In the genomic region with DNA sequence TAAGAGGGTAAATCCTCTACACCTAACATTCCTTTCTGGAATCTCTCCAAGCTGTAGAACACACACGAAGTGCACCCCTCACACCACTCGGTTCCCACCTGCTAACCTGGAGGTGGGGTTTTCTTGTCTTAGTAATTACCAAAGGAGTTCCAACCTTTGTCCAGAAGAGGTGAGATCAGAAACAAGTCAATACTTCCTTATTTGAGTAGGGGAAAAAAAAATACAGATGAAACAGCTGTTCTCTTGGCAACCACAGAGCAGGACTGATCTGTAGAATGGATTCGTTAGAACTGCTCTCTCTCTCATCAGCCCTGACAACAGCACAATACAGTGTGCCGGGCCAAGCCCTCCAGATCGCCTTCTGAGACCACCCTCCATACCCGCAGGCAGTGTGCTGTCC, we compare ENCODE assay signal across 14 mouse cellular contexts. TPM values are rescaled to one million over a fixed set of nuclear protein-coding genes. Genes with fewer than 3 reads are reported as not detected.
DNase-seq lines count a peak whose midpoint lies in the region; ATAC-seq and TF ChIP-seq lines count a peak whose summit lies in the region.
"Had no signal": no experiment of that assay in that cellular context is flagged by ENCODE, and none has a peak within 500 bp of the region (broad histone marks: within the 10 kb centered on the region; RNA-seq: fewer than 3 reads in every experiment).

No protein-coding gene starts in this region.

- no peak overlapping the region for H3K4me2 ChIP-seq in kidney, embryonic 15.5 days
- H3K4me2 ChIP-seq in intestine, postnatal 0 days (replicated peaks; ENCODE audit: low read depth): peak overlapping the region; percentile 41
- H3K4me2 ChIP-seq: heart, embryonic 15.5 days; hindbrain, embryonic 12.5 days; limb, embryonic 15.5 days had no signal

- H3K4me3 ChIP-seq in kidney, embryonic 15.5 days (replicated peaks): no peak overlapping the region
- H3K4me3 ChIP-seq in megakaryocyte, embryonic 14.5 days (replicated peaks): peak overlapping the region; percentile 51
- no peak overlapping the region for H3K4me3 ChIP-seq in intestine, postnatal 0 days (ENCODE audit: low read depth, low read length)
- H3K4me3 ChIP-seq in layer of hippocampus, adult 2 months: no peak overlapping the region
- H3K4me3 ChIP-seq: heart, embryonic 15.5 days; hindbrain, embryonic 12.5 days; limb, embryonic 15.5 days had no signal

- H3K9ac ChIP-seq in kidney, embryonic 15.5 days: no peak overlapping the region
- no peak overlapping the region for H3K9ac ChIP-seq in intestine, postnatal 0 days (ENCODE audit: low read depth, low read length)
- H3K9ac ChIP-seq: heart, embryonic 15.5 days; hindbrain, embryonic 12.5 days; limb, embryonic 15.5 days had no signal

- no peak for ATAC-seq in kidney, embryonic 15.5 days (replicated peaks; ENCODE audit: low FRiP score)
- no peak for ATAC-seq in megakaryocyte, adult 5-6 weeks (ENCODE audit: poor library complexity, severe bottlenecking)
- peak; percentile 68 for ATAC-seq in intestine, postnatal 0 days
- no peak for ATAC-seq in CD4-positive, CD25-positive, alpha-beta regulatory T cell, adult 4 months
- no peak for ATAC-seq in inflammation-experienced regulatory T-cells, adult 6 months

- no peak for TF ChIP-seq CTCF in intestine, postnatal 0 days (IDR thresholded peaks at IDR 0.05; ENCODE audit: low read depth)
- no peak for TF ChIP-seq CTCF in layer of hippocampus, adult 2 months (conservative IDR thresholded peaks at IDR 0.05)

- WGBS in kidney, embryonic 15.5 days: 56% methylated on average over 6 of the region's 6 CpGs
- 17% methylated on average over 6 of the region's 6 CpGs for WGBS in intestine, postnatal 0 days

- no peaks in the 10 kb centered on the region for H3K36me3 ChIP-seq in kidney, embryonic 15.5 days
- no peaks in the 10 kb centered on the region for H3K36me3 ChIP-seq in megakaryocyte, embryonic 14.5 days (replicated peaks; ENCODE audit: low read length)
- peaks cover 25% of the 10 kb centered on the region for H3K36me3 ChIP-seq in intestine, postnatal 0 days (ENCODE audit: control insufficient read depth, insufficient read depth)
- H3K36me3 ChIP-seq: heart, embryonic 15.5 days; hindbrain, embryonic 12.5 days had no signal

- H3K9me3 ChIP-seq in kidney, embryonic 15.5 days (replicated peaks): no peaks in the 10 kb centered on the region
- no peaks in the 10 kb centered on the region for H3K9me3 ChIP-seq in megakaryocyte, embryonic 14.5 days
- no peaks in the 10 kb centered on the region for H3K9me3 ChIP-seq in intestine, postnatal 0 days (ENCODE audit: control insufficient read depth)
- H3K9me3 ChIP-seq: heart, embryonic 15.5 days; hindbrain, embryonic 12.5 days; limb, embryonic 15.5 days had no signal

- peaks cover 28% of the 10 kb centered on the region for H3K4me1 ChIP-seq in kidney, embryonic 15.5 days
- H3K4me1 ChIP-seq in megakaryocyte, embryonic 14.5 days: peaks cover 15% of the 10 kb centered on the region
- H3K4me1 ChIP-seq in intestine, postnatal 0 days (replicated peaks; ENCODE audit: control insufficient read depth, insufficient read depth, low read length): 0 out of 2 replicates have a peak, but pooled peaks cover 8% of the 10 kb centered on the region
- H3K4me1 ChIP-seq: hindbrain, embryonic 12.5 days had no signal

- peak overlapping the region; percentile 74; the same call in 1 of the 2 replicates for H3K27ac ChIP-seq in kidney, embryonic 15.5 days
- H3K27ac ChIP-seq in intestine, postnatal 0 days (ENCODE audit: low read depth, low read length): peak overlapping the region; percentile 62; the same call in 1 of the 2 replicates
- H3K27ac ChIP-seq in layer of hippocampus, adult 2 months: no peak overlapping the region
- H3K27ac ChIP-seq: heart, embryonic 15.5 days; hindbrain, embryonic 12.5 days had no signal

- no peaks in the 10 kb centered on the region for H3K27me3 ChIP-seq in kidney, embryonic 15.5 days
- H3K27me3 ChIP-seq in megakaryocyte, embryonic 14.5 days (replicated peaks): peaks cover 53% of the 10 kb centered on the region
- H3K27me3 ChIP-seq in intestine, postnatal 0 days (replicated peaks; ENCODE audit: control insufficient read depth, insufficient read depth, low read length): no peaks in the 10 kb centered on the region
- H3K27me3 ChIP-seq: heart, embryonic 15.5 days; hindbrain, embryonic 12.5 days; limb, embryonic 15.5 days had no signal

- no peak for DNase-seq in kidney, adult 18-20 months
- no peak for DNase-seq in layer of hippocampus, adult 2 months (ENCODE audit: low spot score in 2 of 2)
- DNase-seq: cerebellum, adult 18-20 months; kidney, adult 9 months; thymus, postnatal 14 days had no signal

RNA-seq across cellular contexts. Expression of a gene that starts 28.6 kb away (rescaled TPM):
- 51.5 and 55.2 TPM in 2 replicates for polyA plus RNA-seq in kidney, embryonic 15.5 days (2015; fragmentation: Nextera tagmentation; extraction: Ambion mirVana)
- polyA plus RNA-seq in megakaryocyte, embryonic 14.5 days (2012; ENCODE audit: insufficient read depth, low replicate concordance): 0.75 and 1.3 TPM in 2 replicates
- 17.7 and 22.6 TPM in 2 replicates for total RNA-seq in megakaryocyte, adult 5-6 weeks (2015)
- total RNA-seq in megakaryocyte, adult 5-6 weeks (2017): 27.1 and 37.8 TPM in 2 replicates
- 64.3 and 78.9 TPM in 2 replicates for polyA plus RNA-seq in intestine, postnatal 0 days (2015; fragmentation: Nextera tagmentation; extraction: Ambion mirVana)
- 1 to 10 TPM; 3.0 to 3.6 TPM for polyA plus RNA-seq in CD4-positive, CD25-positive, alpha-beta regulatory T cell, adult 4 months (2017; shearing (Covaris generic))
- polyA plus RNA-seq in inflammation-experienced regulatory T-cells, adult 6 months (2017; shearing (Covaris generic)): 1 to 10 TPM; 2.2 to 2.9 (median 2.3) TPM
- total RNA-seq in layer of hippocampus, adult 2 months (2021): 10 to 100 TPM; 11.0 to 12.1 TPM

Comparison
In these comparisons a context has a peak if more than half of its experiments do, and no peak if none do; other contexts are left out.
1. RNA of a gene that starts 28.6 kb away (polyA plus RNA-seq): 64.3 to 78.9 TPM in intestine, postnatal 0 days and 51.5 to 55.2 TPM in kidney, embryonic 15.5 days; 3.0 to 3.6 TPM in CD4-positive, CD25-positive, alpha-beta regulatory T cell, adult 4 months, 2.2 to 2.9 TPM in inflammation-experienced regulatory T-cells, adult 6 months and 0.75 to 1.3 TPM in megakaryocyte, embryonic 14.5 days; every median in the first group is over 10 times any median in the second.